Mouse (Mus musculus) bone marrow macrophage, adult 2 months (primary cell): ENCODE measurements around the gene Elp5.

ENCODE experiments used
- CTCF ChIP-seq: IDR thresholded peaks from 2 replicates; pipeline ENCODE4 v1.5.1; 2012; ENCODE audit warnings: low read depth, mild to moderate bottlenecking, low read length, moderate library complexity
- POLR2A ChIP-seq: IDR thresholded peaks from 2 replicates; pipeline ENCODE4 v1.6.1; 2012; ENCODE audit warnings: mild to moderate bottlenecking, low read depth, low read length, borderline replicate concordance

GRCm38 (mm10) chr11:69938401-69938979 is 43.8 kb downstream of the Elp5 start:
- TF ChIP-seq CTCF, result no peak
- no peak for TF ChIP-seq POLR2A
